Mouse (Mus musculus): ENCODE data around the gene Fat4. TPM values are rescaled to one million over a fixed set of nuclear protein-coding genes. Genes with fewer than 3 reads are reported as not detected.
A peak's percentile ranks its signal among the peaks of the same experiment; 100 is the strongest.

Fat4 gene
- polyA plus RNA-seq, 1 experiment from 2014 or later, result 15.2 TPM

DNA sequence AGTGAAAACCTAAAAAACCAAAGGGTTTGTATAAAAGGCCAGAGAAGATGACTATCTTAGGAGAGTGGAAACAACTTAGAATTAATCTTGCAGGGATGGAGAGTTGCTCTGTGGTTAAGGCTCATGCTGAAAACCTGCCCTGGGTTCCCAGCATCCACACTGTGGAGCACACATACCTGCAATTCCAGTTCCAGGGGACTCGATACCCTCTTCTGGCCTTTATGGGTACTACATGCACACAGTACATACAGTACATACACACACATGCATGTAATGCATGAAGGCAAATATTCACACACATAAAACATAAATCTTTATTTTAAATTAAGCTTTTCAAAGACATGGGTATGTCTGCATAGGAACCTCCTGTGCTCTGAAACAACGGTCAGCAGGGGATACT is 10.9 kb upstream of the Fat4 start:
- Histone ChIP-seq H3K4me2 (replicated peaks; ENCODE audit: low read depth, low read length) (no peak overlapping the region), H3K4me3 (ENCODE audit: low read depth, low read length) (no peak overlapping the region), H3K27me3 (ENCODE audit: control insufficient read depth, insufficient read depth, low read length) (no peaks in the 10 kb centered on the region), H3K9me3 (ENCODE audit: control insufficient read depth, low read length) (no peaks in the 10 kb centered on the region), H3K4me1 (replicated peaks; ENCODE audit: control insufficient read depth, insufficient read depth, low read length) (no peaks in the 10 kb centered on the region), H3K9ac (ENCODE audit: low read depth, low read length) (no peak overlapping the region), H3K27ac (ENCODE audit: low read depth, low read length) (no peak overlapping the region), H3K36me3 (ENCODE audit: control insufficient read depth, insufficient read depth, low read length) (no peaks in the 10 kb centered on the region)
- DNase-seq (ENCODE audit: low spot score) (no peak), ATAC-seq (ENCODE audit: low FRiP score) (no peak)
- 95% methylated on average over 2 of the region's 2 CpGs for WGBS

- ATAC-seq (ENCODE audit: low FRiP score), result no peak
- no peak overlapping the region for H3K27ac ChIP-seq (ENCODE audit: low read depth, low read length)
- no peak for DNase-seq (ENCODE audit: low spot score)
- no peaks in the 10 kb centered on the region for H3K36me3 ChIP-seq (ENCODE audit: control insufficient read depth, insufficient read depth, low read length)
- 93% methylated on average over 4 of the region's 4 CpGs for WGBS
- no peak overlapping the region for H3K9ac ChIP-seq (ENCODE audit: low read depth, low read length)
- H3K4me3 ChIP-seq (ENCODE audit: low read depth, low read length), result no peak overlapping the region
- no peak overlapping the region for H3K4me2 ChIP-seq (replicated peaks; ENCODE audit: low read depth, low read length)
- no peaks in the 10 kb centered on the region for H3K4me1 ChIP-seq (replicated peaks; ENCODE audit: control insufficient read depth, insufficient read depth, low read length)
- H3K27me3 ChIP-seq (ENCODE audit: control insufficient read depth, insufficient read depth, low read length), result no peaks in the 10 kb centered on the region
- no peaks in the 10 kb centered on the region for H3K9me3 ChIP-seq (ENCODE audit: control insufficient read depth, low read length)
Observed at GRCm38 (mm10) chr3:38876706-38877105, 10.0 kb upstream of the Fat4 start.

DNA sequence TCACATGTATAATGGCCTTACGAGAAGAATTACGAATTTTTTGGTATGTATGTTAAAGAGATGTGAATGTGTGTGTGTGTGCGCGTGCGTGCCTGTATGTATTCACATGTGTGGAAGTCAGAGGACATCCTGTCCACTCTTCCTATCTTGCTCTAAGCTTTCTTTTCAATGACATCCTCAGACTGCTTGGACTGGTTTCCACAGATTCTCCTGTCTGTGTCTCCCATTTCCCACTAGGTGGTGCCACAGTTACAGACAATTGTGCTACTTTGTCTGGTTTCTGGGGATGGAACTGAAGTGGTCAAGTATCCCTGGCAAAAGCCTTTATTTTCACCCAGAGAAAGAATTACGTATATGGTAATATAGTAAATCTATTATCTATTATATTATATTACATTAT is 4.0 kb upstream of the Fat4 start:
- DNase-seq (ENCODE audit: low spot score), result peak; percentile 73
- H3K9me3 ChIP-seq (ENCODE audit: control insufficient read depth, low read length), result no peaks in the 10 kb centered on the region
- H3K27me3 ChIP-seq (ENCODE audit: control insufficient read depth, insufficient read depth, low read length), result no peaks in the 10 kb centered on the region
- ATAC-seq (ENCODE audit: low FRiP score), result no peak
- H3K4me2 ChIP-seq (replicated peaks; ENCODE audit: low read depth, low read length), result no peak overlapping the region
- 58% methylated on average over 6 of the region's 6 CpGs for WGBS
- H3K36me3 ChIP-seq (ENCODE audit: control insufficient read depth, insufficient read depth, low read length), result no peaks in the 10 kb centered on the region
- H3K4me1 ChIP-seq (replicated peaks; ENCODE audit: control insufficient read depth, insufficient read depth, low read length), result no peaks in the 10 kb centered on the region
- H3K27ac ChIP-seq (ENCODE audit: low read depth, low read length), result no peak overlapping the region
- H3K9ac ChIP-seq (ENCODE audit: low read depth, low read length), result no peak overlapping the region
- H3K4me3 ChIP-seq (ENCODE audit: low read depth, low read length), result no peak overlapping the region

DNA sequence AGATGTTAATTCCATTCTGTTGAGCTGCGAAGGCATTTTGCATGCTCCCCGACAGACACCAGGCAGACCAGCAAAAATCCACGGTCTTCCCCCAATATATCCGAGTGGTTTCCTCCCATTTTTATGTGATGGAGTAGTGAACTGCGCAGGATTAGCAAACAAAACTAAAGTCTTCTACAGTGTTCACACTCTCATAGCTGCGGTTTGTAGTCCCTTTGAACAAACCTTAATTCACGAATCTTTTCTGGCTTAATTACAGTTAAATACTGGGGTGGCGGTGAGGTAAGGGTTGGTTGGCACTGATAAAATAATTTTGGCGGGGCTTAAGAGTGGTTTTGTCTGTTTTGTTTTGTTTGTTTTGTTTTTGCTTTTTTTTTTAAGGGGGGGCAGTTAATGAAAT is 3.1 kb upstream of the Fat4 start:
- 0 out of 2 replicates have a peak overlapping the region, but pooled peaks have one; percentile 54 for H3K27ac ChIP-seq (ENCODE audit: low read depth, low read length)
- H3K27me3 ChIP-seq (ENCODE audit: control insufficient read depth, insufficient read depth, low read length), result no peaks in the 10 kb centered on the region
- 50% methylated on average over 9 of the region's 9 CpGs for WGBS
- no peaks in the 10 kb centered on the region for H3K9me3 ChIP-seq (ENCODE audit: control insufficient read depth, low read length)
- H3K4me1 ChIP-seq (replicated peaks; ENCODE audit: control insufficient read depth, insufficient read depth, low read length), result no peaks in the 10 kb centered on the region
- no peak overlapping the region for H3K4me3 ChIP-seq (ENCODE audit: low read depth, low read length)
- no peak overlapping the region for H3K9ac ChIP-seq (ENCODE audit: low read depth, low read length)
- DNase-seq (ENCODE audit: low spot score) (peak; percentile 36), ATAC-seq (ENCODE audit: low FRiP score) (no peak)
- H3K36me3 ChIP-seq (ENCODE audit: control insufficient read depth, insufficient read depth, low read length), result no peaks in the 10 kb centered on the region
- peak overlapping the region; percentile 42; the same call in 1 of the 2 replicates for H3K4me2 ChIP-seq (replicated peaks; ENCODE audit: low read depth, low read length)

DNA sequence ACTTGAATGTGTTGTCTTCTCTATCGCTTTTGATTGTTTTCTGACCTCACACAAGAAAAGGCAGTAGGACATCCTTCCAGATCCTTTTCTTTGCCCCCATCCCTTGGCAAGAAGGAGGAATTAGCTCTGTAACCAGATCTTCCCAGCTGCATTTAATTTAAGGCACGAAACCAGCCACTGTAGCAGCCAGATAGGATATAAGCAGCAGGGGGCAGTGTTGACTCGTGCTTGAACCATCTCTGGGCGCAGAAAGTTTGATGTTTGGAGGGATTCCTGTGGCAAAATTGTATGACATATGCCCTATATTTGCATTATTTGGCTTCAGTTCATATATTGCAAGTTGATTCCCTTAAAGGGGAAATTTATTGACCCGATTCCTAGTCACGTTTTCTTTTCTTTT is 2.5 kb upstream of the Fat4 start:
- ATAC-seq (ENCODE audit: low FRiP score) (peak; percentile 6; the same call in 1 of the 2 replicates), DNase-seq (ENCODE audit: low spot score) (peak; percentile 94)
- Histone ChIP-seq H3K36me3 (ENCODE audit: control insufficient read depth, insufficient read depth, low read length) (0 out of 2 replicates have a peak, but pooled peaks cover 1% of the 10 kb centered on the region), H3K27ac (ENCODE audit: low read depth, low read length) (peak overlapping the region; percentile 91), H3K4me1 (replicated peaks; ENCODE audit: control insufficient read depth, insufficient read depth, low read length) (peaks cover 3% of the 10 kb centered on the region; the same call in 1 of the 2 replicates), H3K4me3 (ENCODE audit: low read depth, low read length) (peak overlapping the region; percentile 83), H3K9ac (ENCODE audit: low read depth, low read length) (peak overlapping the region; percentile 45; the same call in 1 of the 2 replicates), H3K27me3 (ENCODE audit: control insufficient read depth, insufficient read depth, low read length) (no peaks in the 10 kb centered on the region), H3K9me3 (ENCODE audit: control insufficient read depth, low read length) (no peaks in the 10 kb centered on the region), H3K4me2 (replicated peaks; ENCODE audit: low read depth, low read length) (peak overlapping the region; percentile 97)
- 0% methylated on average over 6 of the region's 6 CpGs for WGBS

- DNase-seq (ENCODE audit: low spot score), result peak; percentile 85
- Histone ChIP-seq H3K9ac (ENCODE audit: low read depth, low read length) (peak overlapping the region; percentile 85), H3K9me3 (ENCODE audit: control insufficient read depth, low read length) (no peaks in the 10 kb centered on the region), H3K27ac (ENCODE audit: low read depth, low read length) (peak overlapping the region; percentile 91), H3K27me3 (ENCODE audit: control insufficient read depth, insufficient read depth, low read length) (no peaks in the 10 kb centered on the region), H3K4me3 (ENCODE audit: low read depth, low read length) (peak overlapping the region; percentile 83), H3K4me2 (replicated peaks; ENCODE audit: low read depth, low read length) (peak overlapping the region; percentile 97), H3K36me3 (ENCODE audit: control insufficient read depth, insufficient read depth, low read length) (0 out of 2 replicates have a peak, but pooled peaks cover 6% of the 10 kb centered on the region), H3K4me1 (replicated peaks; ENCODE audit: control insufficient read depth, insufficient read depth, low read length) (peaks cover 3% of the 10 kb centered on the region; the same call in 1 of the 2 replicates)
- under 1% methylated on average over 24 of the region's 24 CpGs for WGBS
- ATAC-seq (ENCODE audit: low FRiP score), result peak; percentile 61
Observed at GRCm38 (mm10) chr3:38884919-38885418, 1.8 kb upstream of the Fat4 start.

GRCm38 (mm10) chr3:38885481-38886001 is 1.2 kb upstream of the Fat4 start:
- Histone ChIP-seq H3K4me2 (replicated peaks; ENCODE audit: low read depth, low read length) (peak overlapping the region; percentile 97), H3K27me3 (ENCODE audit: control insufficient read depth, insufficient read depth, low read length) (no peaks in the 10 kb centered on the region), H3K27ac (ENCODE audit: low read depth, low read length) (peak overlapping the region; percentile 91), H3K9me3 (ENCODE audit: control insufficient read depth, low read length) (no peaks in the 10 kb centered on the region), H3K4me3 (ENCODE audit: low read depth, low read length) (peak overlapping the region; percentile 83), H3K36me3 (ENCODE audit: control insufficient read depth, insufficient read depth, low read length) (peaks cover 10% of the 10 kb centered on the region; the same call in 1 of the 2 replicates), H3K4me1 (replicated peaks; ENCODE audit: control insufficient read depth, insufficient read depth, low read length) (peaks cover 3% of the 10 kb centered on the region; the same call in 1 of the 2 replicates), H3K9ac (ENCODE audit: low read depth, low read length) (peak overlapping the region; percentile 85)
- ATAC-seq (ENCODE audit: low FRiP score) (peak; percentile 91), DNase-seq (ENCODE audit: low spot score) (peak; percentile 91)
- WGBS, result 1% methylated on average over 41 of the region's 56 CpGs

DNA sequence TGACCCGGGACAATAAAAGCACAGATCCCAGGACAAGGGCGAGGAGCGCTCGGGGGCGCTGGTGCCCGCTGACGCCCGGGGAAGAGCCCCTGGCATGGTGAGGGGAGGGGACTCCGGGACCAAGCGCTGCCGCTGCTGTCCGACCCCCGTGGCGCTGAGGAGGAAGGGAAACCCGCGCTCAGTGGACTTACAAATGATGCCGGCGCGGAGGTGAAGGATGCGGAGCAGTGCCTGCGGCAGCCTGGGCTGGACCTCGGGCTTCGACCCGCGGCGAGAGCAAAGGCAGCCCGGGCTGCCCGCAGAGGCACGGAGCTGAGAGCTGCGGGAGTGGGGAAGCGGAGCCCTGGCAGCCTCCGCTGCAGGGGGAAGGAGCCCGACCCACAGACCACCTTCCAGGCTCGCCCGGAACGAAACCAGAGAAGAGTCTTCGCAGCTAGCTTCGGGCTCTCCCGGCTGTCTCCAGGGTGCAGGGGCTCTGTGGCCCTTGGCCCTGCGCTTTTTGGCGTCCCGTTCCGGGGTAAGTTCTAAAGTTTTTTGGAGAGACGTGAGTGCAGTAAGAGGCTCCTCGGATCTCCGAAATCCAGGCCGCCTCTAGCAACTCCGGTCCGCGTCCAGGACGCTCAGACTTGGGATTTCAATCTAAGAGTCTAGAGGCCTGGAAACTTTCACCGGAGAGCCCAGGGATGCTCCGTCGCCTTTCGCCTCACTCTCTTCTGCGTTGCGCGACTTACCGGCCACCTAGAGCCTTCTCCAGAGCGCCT is 499 bp upstream of the Fat4 start:
- peak overlapping the region; percentile 83 for H3K4me3 ChIP-seq (ENCODE audit: low read depth, low read length)
- peak; percentile 48 for ATAC-seq (ENCODE audit: low FRiP score)
- peaks cover 15% of the 10 kb centered on the region; the same call in 1 of the 2 replicates for H3K36me3 ChIP-seq (ENCODE audit: control insufficient read depth, insufficient read depth, low read length)
- peak overlapping the region; percentile 85 for H3K9ac ChIP-seq (ENCODE audit: low read depth, low read length)
- peak overlapping the region; percentile 97 for H3K4me2 ChIP-seq (replicated peaks; ENCODE audit: low read depth, low read length)
- DNase-seq (ENCODE audit: low spot score), result peak; percentile 69
- no peaks in the 10 kb centered on the region for H3K9me3 ChIP-seq (ENCODE audit: control insufficient read depth, low read length)
- peak overlapping the region; percentile 91 for H3K27ac ChIP-seq (ENCODE audit: low read depth, low read length)
- H3K4me1 ChIP-seq (replicated peaks; ENCODE audit: control insufficient read depth, insufficient read depth, low read length), result peaks cover 3% of the 10 kb centered on the region; the same call in 1 of the 2 replicates
- no peaks in the 10 kb centered on the region for H3K27me3 ChIP-seq (ENCODE audit: control insufficient read depth, insufficient read depth, low read length)
- under 1% methylated on average over 60 of the region's 60 CpGs for WGBS

All from hindbrain, embryonic 11.5 days (tissue).